Mouse (Mus musculus): ENCODE measurements at regions not wholly inside any gene's neighbourhood (a gene's known extent, or its start where the extent isn't known, plus 50 kb on each side); places are given as distances from the start of the nearest gene placed in this dataset.

- in situ Hi-C loops (cut with MboI; ENCODE audit: low sequenced_read_pairs in 2 of 2, unreplicated experiment in 2 of 2) = loop anchor here (10.0 kb wide), 2 partner anchors 169 to 209 kb away; no protein-coding TSS in a partner anchor
- Histone ChIP-seq H3K36me3 (ENCODE audit: control insufficient read depth, insufficient read depth, low read length, poor library complexity, severe bottlenecking) (no peaks in the 10 kb centered on the region), H3K4me1 (ENCODE audit: control insufficient read depth in 2 of 2, insufficient read depth in 2 of 2, low read length in 2 of 2, poor library complexity in 1 of 2) (peaks cover 0 to 4% of the 10 kb centered on the region in 2 experiments; a peak in 2 of 4 replicates), H3K4me3 (ENCODE audit: insufficient read depth in 1 of 2, low read depth in 1 of 2, low read length in 2 of 2, poor library complexity in 1 of 2, severe bottlenecking in 1 of 2) (no peak overlapping the region), H3K27ac (ENCODE audit: insufficient read depth, low read depth, low read length, poor library complexity, severe bottlenecking) (no peak overlapping the region), H3K9me3 (ENCODE audit: control insufficient read depth, insufficient read depth, low read depth, low read length) (no peaks in the 10 kb centered on the region), H3K9ac (ENCODE audit: insufficient read depth, low read depth, low read length, poor library complexity, severe bottlenecking) (no peak overlapping the region)
- TF ChIP-seq HCFC1 (IDR thresholded peaks at IDR 0.05; ENCODE audit: borderline replicate concordance, insufficient read depth, low read length) = no peak
- TF ChIP-seq ZC3H11A (IDR thresholded peaks at IDR 0.05; ENCODE audit: borderline replicate concordance, low read depth, low read length) = no peak
- no peak for TF ChIP-seq MAFK (IDR thresholded peaks at IDR 0.05; ENCODE audit: insufficient read depth, low read depth, low read length)
- TF ChIP-seq CHD2 (IDR thresholded peaks at IDR 0.05; ENCODE audit: low read depth, low read length) = no peak
- TF ChIP-seq ZNF384 (IDR thresholded peaks at IDR 0.05; ENCODE audit: low read depth, low read length) = no peak
- no peak for DNase-seq (ENCODE audit: low read depth, low spot score)
Measured at GRCm38 (mm10) chr2:160583506-160583905, 62.2 kb upstream of the Top1 start.

- Histone ChIP-seq H3K4me3 (ENCODE audit: insufficient read depth in 1 of 2, low read depth in 1 of 2, low read length in 2 of 2, poor library complexity in 1 of 2, severe bottlenecking in 1 of 2) (no peak overlapping the region), H3K36me3 (ENCODE audit: control insufficient read depth, insufficient read depth, low read length, poor library complexity, severe bottlenecking) (no peaks in the 10 kb centered on the region), H3K9ac (ENCODE audit: insufficient read depth, low read depth, low read length, poor library complexity, severe bottlenecking) (no peak overlapping the region), H3K9me3 (ENCODE audit: control insufficient read depth, insufficient read depth, low read depth, low read length) (no peaks in the 10 kb centered on the region), H3K4me1 (ENCODE audit: control insufficient read depth in 2 of 2, insufficient read depth in 2 of 2, low read length in 2 of 2, poor library complexity in 1 of 2) (peaks cover 0 to 3% of the 10 kb centered on the region in 2 experiments; a peak in 2 of 4 replicates), H3K27ac (ENCODE audit: insufficient read depth, low read depth, low read length, poor library complexity, severe bottlenecking) (no peak overlapping the region)
- no peak for DNase-seq (ENCODE audit: low read depth, low spot score)
- no peak for TF ChIP-seq MAFK (IDR thresholded peaks at IDR 0.05; ENCODE audit: insufficient read depth, low read depth, low read length)
- TF ChIP-seq ZC3H11A (IDR thresholded peaks at IDR 0.05; ENCODE audit: borderline replicate concordance, low read depth, low read length) = no peak
- TF ChIP-seq CHD2 (IDR thresholded peaks at IDR 0.05; ENCODE audit: low read depth, low read length) = no peak
- no peak for TF ChIP-seq ZNF384 (IDR thresholded peaks at IDR 0.05; ENCODE audit: low read depth, low read length)
- TF ChIP-seq HCFC1 (IDR thresholded peaks at IDR 0.05; ENCODE audit: borderline replicate concordance, insufficient read depth, low read length) = no peak
- in situ Hi-C loops (cut with MboI; ENCODE audit: low sequenced_read_pairs in 2 of 2, unreplicated experiment in 2 of 2) = loop anchor here (10.0 kb wide), 2 partner anchors 170 to 210 kb away; no protein-coding TSS in a partner anchor
Measured at GRCm38 (mm10) chr2:160584568-160584967, 61.1 kb upstream of the Top1 start.

- in situ Hi-C loops (cut with MboI; ENCODE audit: low sequenced_read_pairs in 2 of 2, unreplicated experiment in 2 of 2) = loop anchor here (10.0 kb wide), 2 partner anchors 172 to 212 kb away; no protein-coding TSS in a partner anchor
- Histone ChIP-seq H3K9me3 (ENCODE audit: control insufficient read depth, insufficient read depth, low read depth, low read length) (no peaks in the 10 kb centered on the region), H3K27ac (ENCODE audit: insufficient read depth, low read depth, low read length, poor library complexity, severe bottlenecking) (no peak overlapping the region), H3K9ac (ENCODE audit: insufficient read depth, low read depth, low read length, poor library complexity, severe bottlenecking) (no peak overlapping the region), H3K36me3 (ENCODE audit: control insufficient read depth, insufficient read depth, low read length, poor library complexity, severe bottlenecking) (no peaks in the 10 kb centered on the region), H3K4me3 (ENCODE audit: insufficient read depth in 1 of 2, low read depth in 1 of 2, low read length in 2 of 2, poor library complexity in 1 of 2, severe bottlenecking in 1 of 2) (peak overlapping the region in 1 of 2 experiments; percentile 39; a peak in 2 of 4 replicates), H3K4me1 (ENCODE audit: control insufficient read depth in 2 of 2, insufficient read depth in 2 of 2, low read length in 2 of 2, poor library complexity in 1 of 2) (no peaks in the 10 kb centered on the region; a peak in 2 of 4 replicates)
- TF ChIP-seq ZC3H11A (IDR thresholded peaks at IDR 0.05; ENCODE audit: borderline replicate concordance, low read depth, low read length) (peak; percentile 15; the same call in 1 of the 2 replicates), ZNF384 (IDR thresholded peaks at IDR 0.05; ENCODE audit: low read depth, low read length) (no peak), HCFC1 (IDR thresholded peaks at IDR 0.05; ENCODE audit: borderline replicate concordance, insufficient read depth, low read length) (no peak), CHD2 (IDR thresholded peaks at IDR 0.05; ENCODE audit: low read depth, low read length) (no peak), MAFK (IDR thresholded peaks at IDR 0.05; ENCODE audit: insufficient read depth, low read depth, low read length) (no peak)
- DNase-seq (ENCODE audit: low read depth, low spot score) = no peak
Measured at GRCm38 (mm10) chr2:160587015-160587835, 58.5 kb upstream of the Top1 start.

- no peak for TF ChIP-seq HCFC1 (IDR thresholded peaks at IDR 0.05; ENCODE audit: borderline replicate concordance, insufficient read depth, low read length)
- no peak for TF ChIP-seq ZNF384 (IDR thresholded peaks at IDR 0.05; ENCODE audit: low read depth, low read length)
- no peak for TF ChIP-seq MAFK (IDR thresholded peaks at IDR 0.05; ENCODE audit: insufficient read depth, low read depth, low read length)
- no peak for TF ChIP-seq ZC3H11A (IDR thresholded peaks at IDR 0.05; ENCODE audit: borderline replicate concordance, low read depth, low read length)
- no peak for TF ChIP-seq CHD2 (IDR thresholded peaks at IDR 0.05; ENCODE audit: low read depth, low read length)
- Histone ChIP-seq H3K9me3 (ENCODE audit: control insufficient read depth, insufficient read depth, low read depth, low read length) (no peaks in the 10 kb centered on the region), H3K36me3 (ENCODE audit: control insufficient read depth, insufficient read depth, low read length, poor library complexity, severe bottlenecking) (no peaks in the 10 kb centered on the region), H3K4me3 (ENCODE audit: insufficient read depth in 1 of 2, low read depth in 1 of 2, low read length in 2 of 2, poor library complexity in 1 of 2, severe bottlenecking in 1 of 2) (no peak overlapping the region), H3K4me1 (ENCODE audit: control insufficient read depth in 2 of 2, insufficient read depth in 2 of 2, low read length in 2 of 2, poor library complexity in 1 of 2) (no peaks in the 10 kb centered on the region; a peak in 2 of 4 replicates), H3K9ac (ENCODE audit: insufficient read depth, low read depth, low read length, poor library complexity, severe bottlenecking) (no peak overlapping the region), H3K27ac (ENCODE audit: insufficient read depth, low read depth, low read length, poor library complexity, severe bottlenecking) (no peak overlapping the region)
- in situ Hi-C loops (cut with MboI; ENCODE audit: low sequenced_read_pairs in 2 of 2, unreplicated experiment in 2 of 2) = loop anchor here (10.0 kb wide), 2 partner anchors 174 to 214 kb away; no protein-coding TSS in a partner anchor
- DNase-seq (ENCODE audit: low read depth, low spot score) = no peak
Measured at GRCm38 (mm10) chr2:160588401-160588800, 57.3 kb upstream of the Top1 start.
